24 mouse cellular contexts compared by ENCODE assay signal in the genomic region with DNA sequence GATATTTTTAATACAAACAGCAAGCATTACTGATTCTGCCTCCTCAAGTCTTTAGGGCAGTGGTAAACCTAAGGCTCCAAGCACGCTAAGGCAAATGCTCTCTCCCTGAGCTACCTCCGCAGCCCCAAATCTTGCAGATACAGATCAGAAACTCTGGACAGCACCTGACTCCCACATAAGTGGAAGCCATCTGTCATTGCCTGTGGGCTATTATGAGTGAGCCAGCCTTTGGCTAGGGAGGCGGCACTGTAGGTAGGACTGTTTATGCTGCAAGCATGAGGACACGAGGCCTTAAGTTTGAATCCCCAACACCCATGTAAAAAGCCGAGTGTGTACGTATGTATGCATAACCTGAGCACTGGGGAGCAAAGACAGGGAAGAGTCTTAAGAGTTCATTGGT. TPM values are rescaled to one million over a fixed set of nuclear protein-coding genes. Genes with fewer than 3 reads are reported as not detected.
DNase-seq lines count a peak whose midpoint lies in the region; ATAC-seq and TF ChIP-seq lines count a peak whose summit lies in the region.
"Had no signal": no experiment of that assay in that cellular context is flagged by ENCODE, and none has a peak within 500 bp of the region (broad histone marks: within the 10 kb centered on the region; RNA-seq: fewer than 3 reads in every experiment).

No protein-coding gene starts in this region.

- peak; percentile 75 for ATAC-seq in frontal cortex, adult (ENCODE audit: low TSS enrichment)
- no peak for ATAC-seq in lung, postnatal 0 days
- ATAC-seq: forebrain, embryonic 16.5 days; hindbrain, postnatal 0 days had no signal

- no peak overlapping the region for H3K9ac ChIP-seq in lung, postnatal 0 days (replicated peaks; ENCODE audit: low read depth)
- H3K9ac ChIP-seq: embryonic facial prominence, embryonic 13.5 days; heart, embryonic 15.5 days; stomach, embryonic 15.5 days had no signal

- no peaks in the 10 kb centered on the region for H3K27me3 ChIP-seq in lung, postnatal 0 days (replicated peaks; ENCODE audit: insufficient read depth, low read length)
- H3K27me3 ChIP-seq: embryonic facial prominence, embryonic 13.5 days; heart, embryonic 15.5 days; stomach, embryonic 15.5 days had no signal

- no peak overlapping the region for H3K4me2 ChIP-seq in lung, postnatal 0 days (replicated peaks; ENCODE audit: low read depth, low read length)
- H3K4me2 ChIP-seq: embryonic facial prominence, embryonic 13.5 days; heart, embryonic 15.5 days; liver, embryonic 11.5 days; stomach, embryonic 15.5 days had no signal

- no peak overlapping the region for H3K27ac ChIP-seq in lung, postnatal 0 days (ENCODE audit: low read length)
- H3K27ac ChIP-seq: embryonic facial prominence, embryonic 13.5 days; heart, embryonic 15.5 days; hindbrain, embryonic 10.5 days; hindbrain, postnatal 0 days; stomach, embryonic 15.5 days had no signal

- TF ChIP-seq CTCF in lung, postnatal 0 days (IDR thresholded peaks at IDR 0.05), result no peak

- no peaks in the 10 kb centered on the region for H3K9me3 ChIP-seq in lung, postnatal 0 days (ENCODE audit: low read length)
- H3K9me3 ChIP-seq: embryonic facial prominence, embryonic 13.5 days; heart, embryonic 15.5 days; hindbrain, embryonic 10.5 days; stomach, embryonic 15.5 days had no signal

- H3K4me1 ChIP-seq in lung, postnatal 0 days (ENCODE audit: insufficient read depth, low read depth, low read length), result no peaks in the 10 kb centered on the region
- H3K4me1 ChIP-seq: embryonic facial prominence, embryonic 13.5 days; hindbrain, embryonic 10.5 days; stomach, embryonic 15.5 days had no signal

- DNase-seq in frontal cortex, postnatal 14 days (ENCODE audit: low spot score in 2 of 2), result no peak
- peak; percentile 75 for DNase-seq in right cerebral cortex, adult 18-20 months
- DNase-seq in right cerebral cortex, postnatal 10 days (ENCODE audit: low spot score in 2 of 2), result no peak
- DNase-seq in cerebellum, adult 8-10 months, result peak; percentile 46
- DNase-seq in right cerebral cortex, postnatal 36 days (ENCODE audit: low spot score in 2 of 2), result peak; percentile 44 to 75
- no peak for DNase-seq in lung, postnatal 0 days (ENCODE audit: low spot score)
- DNase-seq in thymus, postnatal 14 days, result no peak
- DNase-seq: adrenal gland, postnatal 25 days; gastrocnemius, postnatal 14 days; kidney, adult 18-20 months; kidney, postnatal 10 days; lung, adult 2 months; lung, postnatal 4 days; thymus, adult 2 months had no signal

- H3K4me3 ChIP-seq in lung, postnatal 0 days (ENCODE audit: low read depth, low read length), result no peak overlapping the region
- H3K4me3 ChIP-seq: embryonic facial prominence, embryonic 13.5 days; heart, embryonic 15.5 days; hindbrain, embryonic 10.5 days; left cerebral cortex, adult 2 months; stomach, embryonic 15.5 days had no signal

- no peaks in the 10 kb centered on the region for H3K36me3 ChIP-seq in lung, postnatal 0 days (ENCODE audit: insufficient read depth, low read length)
- H3K36me3 ChIP-seq: embryonic facial prominence, embryonic 13.5 days; heart, embryonic 15.5 days; stomach, embryonic 15.5 days had no signal

- no peak for TF ChIP-seq EP300 in lung, postnatal 0 days (IDR thresholded peaks at IDR 0.05)

- 87% methylated on average over 6 of the region's 6 CpGs for WGBS in lung, postnatal 0 days

RNA-seq across cellular contexts. Expression of gene Tmem245, which starts 16.4 kb away (rescaled TPM):
- 12.6 and 16.7 TPM in 2 replicates for polyA plus RNA-seq in lung, postnatal 0 days (2015; fragmentation: Nextera tagmentation; extraction: Ambion mirVana)

RNA-seq across cellular contexts. Expression of gene Frrs1l, which starts 26.5 kb away (rescaled TPM):
- polyA plus RNA-seq in lung, postnatal 0 days (2015; fragmentation: Nextera tagmentation; extraction: Ambion mirVana), result 0.91 and 1.7 TPM in 2 replicates
- polyA plus RNA-seq: spleen, adult 2 months; thymus, adult 2 months had no signal

Comparison
In these comparisons a context has a peak if more than half of its experiments do, and no peak if none do; other contexts are left out.
1. DNase-seq: peak in right cerebral cortex, adult 18-20 months (single experiment), cerebellum, adult 8-10 months (single experiment) and right cerebral cortex, postnatal 36 days (2 of 2); none in frontal cortex, postnatal 14 days (0 of 2), right cerebral cortex, postnatal 10 days (0 of 2), lung, postnatal 0 days (single experiment) and thymus, postnatal 14 days (single experiment).